Mouse (Mus musculus): Measurements from ENCODE around the gene Cst13. TPM values are rescaled to one million over a fixed set of nuclear protein-coding genes. Genes with fewer than 3 reads are reported as not detected.
A peak's percentile ranks its signal among the peaks of the same experiment; 100 is the strongest.
"Not testable (repeated sequence)": the region's sequence is repeated elsewhere in the genome, so short reads cannot be mapped to it uniquely, and the experiment has no call there.

The Cst13 gene
- polyA plus RNA-seq (2015; fragmentation: Nextera tagmentation; extraction: Ambion mirVana): not detected in 2 replicates

- ATAC-seq (ENCODE audit: low read depth): no peak
- no peaks in the 10 kb centered on the region for H3K27me3 ChIP-seq
These were observed at the start of gene Cst13 for GRCm38 (mm10) chr2:148819909-148820308. TSS of gene Cst13 (plus strand) at chr2:148820081.

GRCm38 (mm10) chr2:148771397-148771796 lies 48.5 kb upstream of the Cst13 start, which contains the start of gene Cst11:
TSS of gene Cst11 (minus strand) at chr2:148771497.
- not testable (repeated sequence) for H3K27me3 ChIP-seq; H3K4me1 ChIP-seq (replicated peaks); H3K4me3 ChIP-seq; H3K9me3 ChIP-seq; H3K36me3 ChIP-seq; ATAC-seq (ENCODE audit: low read depth); H3K4me2 ChIP-seq; H3K27ac ChIP-seq (replicated peaks); H3K9ac ChIP-seq
- WGBS: 86% methylated on average over 4 of the region's 4 CpGs

More at GRCm38 (mm10) chr2:148819909-148820308, at the start of gene Cst13:
- no peak within 1 kb of the TSS for H3K4me3 ChIP-seq
- no peaks in the 10 kb centered on the region for H3K9me3 ChIP-seq
- H3K9ac ChIP-seq: no peak within 1 kb of the TSS
- H3K4me2 ChIP-seq: no peak within 1 kb of the TSS
- H3K4me1 ChIP-seq (replicated peaks): no peaks in the 10 kb centered on the region
- no peaks in the 10 kb centered on the region for H3K36me3 ChIP-seq
- H3K27ac ChIP-seq (replicated peaks): no peak within 1 kb of the TSS

- H3K4me2 ChIP-seq: no peak within 1 kb of the TSS
- no peaks in the 10 kb centered on the region for H3K9me3 ChIP-seq
- H3K27ac ChIP-seq (replicated peaks): no peak within 1 kb of the TSS
- no peaks in the 10 kb centered on the region for H3K36me3 ChIP-seq
- no peak within 1 kb of the TSS for H3K4me3 ChIP-seq
- no peaks in the 10 kb centered on the region for H3K27me3 ChIP-seq
- no peak within 1 kb of the TSS for H3K9ac ChIP-seq
- ATAC-seq (ENCODE audit: low read depth): no peak
- no peaks in the 10 kb centered on the region for H3K4me1 ChIP-seq (replicated peaks)
- WGBS: 16% methylated on average over 1 of the region's 1 CpGs
These were observed 38.2 kb upstream of the Cst13 start, which contains the start of gene 8030411F24Rik for GRCm38 (mm10) chr2:148781709-148782108. TSS of gene 8030411F24Rik (plus strand) at chr2:148782009.

GRCm38 (mm10) chr2:148789142-148789541 lies 30.7 kb upstream of the Cst13 start, which contains the start of gene Cst12:
TSS of gene Cst12 (plus strand) at chr2:148789361.
- H3K27ac ChIP-seq (replicated peaks): no peak within 1 kb of the TSS
- ATAC-seq (ENCODE audit: low read depth): no peak
- no peak within 1 kb of the TSS for H3K4me2 ChIP-seq
- no peaks in the 10 kb centered on the region; the same call in 1 of the 2 replicates for H3K9me3 ChIP-seq
- no peaks in the 10 kb centered on the region for H3K4me1 ChIP-seq (replicated peaks)
- no peaks in the 10 kb centered on the region for H3K27me3 ChIP-seq
- no peak within 1 kb of the TSS for H3K4me3 ChIP-seq
- WGBS: 93% methylated on average over 6 of the region's 6 CpGs
- H3K36me3 ChIP-seq: no peaks in the 10 kb centered on the region
- no peak within 1 kb of the TSS for H3K9ac ChIP-seq

GRCm38 (mm10) chr2:148798485-148798884 lies 21.4 kb upstream of the Cst13 start, which contains the start of gene Cst8:
TSS of gene Cst8 (plus strand) at chr2:148798785.
- Histone ChIP-seq H3K27me3 (no peaks in the 10 kb centered on the region), H3K9ac (no peak within 1 kb of the TSS), H3K4me2 (no peak within 1 kb of the TSS), H3K4me3 (no peak within 1 kb of the TSS), H3K4me1 (replicated peaks) (no peaks in the 10 kb centered on the region), H3K27ac (replicated peaks) (no peak within 1 kb of the TSS), H3K9me3 (no peaks in the 10 kb centered on the region), H3K36me3 (no peaks in the 10 kb centered on the region)
- no peak for ATAC-seq (ENCODE audit: low read depth)
- WGBS: 90% methylated on average over 1 of the region's 1 CpGs

- ATAC-seq (ENCODE audit: low read depth): no peak
- Histone ChIP-seq H3K4me1 (replicated peaks) (no peaks in the 10 kb centered on the region), H3K27ac (replicated peaks) (no peak overlapping the region), H3K9me3 (no peaks in the 10 kb centered on the region), H3K4me2 (no peak overlapping the region), H3K9ac (no peak overlapping the region), H3K4me3 (no peak overlapping the region), H3K36me3 (no peaks in the 10 kb centered on the region), H3K27me3 (no peaks in the 10 kb centered on the region)
- 81% methylated on average over 3 of the region's 3 CpGs for WGBS
These were observed 18.4 kb upstream of the Cst13 start for GRCm38 (mm10) chr2:148801491-148801921.

- Histone ChIP-seq H3K9ac (no peak overlapping the region), H3K27me3 (no peaks in the 10 kb centered on the region), H3K27ac (replicated peaks) (no peak overlapping the region), H3K4me3 (no peak overlapping the region), H3K9me3 (no peaks in the 10 kb centered on the region), H3K4me2 (no peak overlapping the region), H3K36me3 (no peaks in the 10 kb centered on the region), H3K4me1 (replicated peaks) (no peaks in the 10 kb centered on the region)
- no peak for ATAC-seq (ENCODE audit: low read depth)
- WGBS: 78% methylated on average over 6 of the region's 6 CpGs
These were observed 13.2 kb upstream of the Cst13 start for GRCm38 (mm10) chr2:148806696-148807095.

- Histone ChIP-seq H3K4me3 (no peak overlapping the region), H3K36me3 (no peaks in the 10 kb centered on the region), H3K4me2 (no peak overlapping the region), H3K27ac (replicated peaks) (no peak overlapping the region), H3K4me1 (replicated peaks) (no peaks in the 10 kb centered on the region), H3K9me3 (no peaks in the 10 kb centered on the region), H3K27me3 (no peaks in the 10 kb centered on the region), H3K9ac (no peak overlapping the region)
- WGBS: 69% methylated on average over 1 of the region's 1 CpGs
- no peak for ATAC-seq (ENCODE audit: low read depth)
These were observed 6.1 kb downstream of the Cst13 start for GRCm38 (mm10) chr2:148825986-148826385.

GRCm38 (mm10) chr2:148834912-148835311 lies 15.0 kb downstream of the Cst13 start, which contains the start of gene Cst9:
TSS of gene Cst9 (plus strand) at chr2:148835147.
- Histone ChIP-seq H3K4me1 (replicated peaks) (no peaks in the 10 kb centered on the region), H3K9me3 (no peaks in the 10 kb centered on the region), H3K36me3 (no peaks in the 10 kb centered on the region), H3K27ac (replicated peaks) (no peak within 1 kb of the TSS), H3K4me2 (no peak within 1 kb of the TSS), H3K27me3 (no peaks in the 10 kb centered on the region), H3K4me3 (no peak within 1 kb of the TSS), H3K9ac (no peak within 1 kb of the TSS)
- WGBS: 69% methylated on average over 4 of the region's 4 CpGs
- no peak for ATAC-seq (ENCODE audit: low read depth)

GRCm38 (mm10) chr2:148838075-148838777 lies 18.3 kb downstream of the Cst13 start:
- H3K4me2 ChIP-seq: no peak overlapping the region
- no peak for ATAC-seq (ENCODE audit: low read depth)
- WGBS: 87% methylated on average over 5 of the region's 5 CpGs

GRCm38 (mm10) chr2:148839224-148839623 lies 19.3 kb downstream of the Cst13 start:
- no peak overlapping the region for H3K9ac ChIP-seq
- no peak overlapping the region for H3K4me2 ChIP-seq
- no peak overlapping the region for H3K27ac ChIP-seq (replicated peaks)
- H3K4me3 ChIP-seq: no peak overlapping the region
- no peaks in the 10 kb centered on the region for H3K27me3 ChIP-seq
- H3K4me1 ChIP-seq (replicated peaks): no peaks in the 10 kb centered on the region
- no peaks in the 10 kb centered on the region for H3K36me3 ChIP-seq
- ATAC-seq (ENCODE audit: low read depth): no peak
- H3K9me3 ChIP-seq: no peaks in the 10 kb centered on the region
- 89% methylated on average over 2 of the region's 2 CpGs for WGBS

More at GRCm38 (mm10) chr2:148838075-148838777, 18.3 kb downstream of the Cst13 start:
- no peak overlapping the region for H3K9ac ChIP-seq
- H3K27ac ChIP-seq (replicated peaks): no peak overlapping the region
- H3K36me3 ChIP-seq: no peaks in the 10 kb centered on the region
- H3K9me3 ChIP-seq: no peaks in the 10 kb centered on the region
- no peaks in the 10 kb centered on the region for H3K27me3 ChIP-seq
- no peaks in the 10 kb centered on the region for H3K4me1 ChIP-seq (replicated peaks)
- no peak overlapping the region for H3K4me3 ChIP-seq

GRCm38 (mm10) chr2:148851116-148851906 lies 31.4 kb downstream of the Cst13 start:
- Histone ChIP-seq H3K4me1 (replicated peaks) (no peaks in the 10 kb centered on the region), H3K36me3 (no peaks in the 10 kb centered on the region), H3K9ac (no peak overlapping the region), H3K27ac (replicated peaks) (no peak overlapping the region), H3K9me3 (no peaks in the 10 kb centered on the region), H3K4me3 (no peak overlapping the region), H3K27me3 (no peaks in the 10 kb centered on the region), H3K4me2 (no peak overlapping the region)
- 49% methylated on average over 8 of the region's 8 CpGs for WGBS
- ATAC-seq (ENCODE audit: low read depth): 0 out of 2 replicates have a peak, but pooled peaks have one; percentile 50
